Mouse (Mus musculus) small intestine, adult 2 months (tissue): ENCODE results near the gene Psmd3. TPM values are rescaled to one million over a fixed set of nuclear protein-coding genes. Genes with fewer than 3 reads are reported as not detected.
A peak's percentile ranks its signal among the peaks of the same experiment; 100 is the strongest.
"Not testable (repeated sequence)": the region's sequence is repeated elsewhere in the genome, so short reads cannot be mapped to it uniquely, and the experiment has no call there.

Source experiments
- H3K27ac ChIP-seq: fragments of 200-500 bp; 2 replicates; pipeline ENCODE4 v1.5.1; 2012; ENCODE audit warnings: low read depth, low read length, control low read depth, inconsistent platforms; ENCODE audit not compliant: insufficient read depth
- H3K27me3 ChIP-seq: fragments of 200-500 bp; 2 replicates; pipeline ENCODE4 v1.6.1; 2012; ENCODE audit warnings: mild to moderate bottlenecking, moderate library complexity, low read length, inconsistent platforms; ENCODE audit not compliant: control insufficient read depth, insufficient read depth
- H3K36me3 ChIP-seq: fragments of 200-500 bp; 2 replicates; pipeline ENCODE4 v1.6.1; 2012; ENCODE audit warnings: mild to moderate bottlenecking, low read length, control low read depth, inconsistent platforms; ENCODE audit not compliant: control insufficient read depth, insufficient read depth
- H3K4me1 ChIP-seq: fragments of 200-500 bp; 2 replicates; pipeline ENCODE4 v1.6.1; 2012; ENCODE audit warnings: low read length, inconsistent platforms, mixed read lengths; ENCODE audit not compliant: control insufficient read depth, insufficient read depth, insufficient read length
- H3K4me3 ChIP-seq: fragments of 200-500 bp; 2 replicates; pipeline ENCODE4 v1.5.1; 2012; ENCODE audit warnings: low read depth, mild to moderate bottlenecking, control low read depth, inconsistent platforms, low read length, moderate library complexity
- CTCF ChIP-seq: fragments of 200-500 bp; IDR thresholded peaks from 2 replicates; pipeline ENCODE4 v1.5.1; 2012; ENCODE audit warnings: low read depth, mild to moderate bottlenecking, control low read depth, inconsistent platforms, low read length, moderate library complexity, mixed read lengths; ENCODE audit not compliant: insufficient replicate concordance, insufficient read length; ENCODE audit errors: extremely low read depth
- POLR2A ChIP-seq: fragments of 200-500 bp; IDR thresholded peaks from 2 replicates; pipeline ENCODE4 v1.6.1; 2012; ENCODE audit warnings: low read depth, mild to moderate bottlenecking, control low read depth, inconsistent platforms, low read length, moderate library complexity
- WGBS: fragments of 180-500 bp; shearing (Covaris S2); methylation state at CpG from one replicate; pipeline ENCODE4 v1.1.7; 2018; 5-methylcytosine and 5-hydroxymethylcytosine counted together
- polyA plus RNA-seq: library from polyadenylated mRNA; depleted of rRNA; stranded (reverse); fragments of >200 nt; gene quantifications from 2 replicates; pipeline ENCODE4 v1.2.3, GENCODE M21; 2012

The Psmd3 gene
- polyA plus RNA-seq, 1 experiment: 139 TPM

GRCm38 (mm10) chr11:98675829-98676363 lies 6.5 kb upstream of the Psmd3 start:
- TF ChIP-seq CTCF: no peak
- no peak for TF ChIP-seq POLR2A
- Histone ChIP-seq H3K4me1 (no peaks in the 10 kb centered on the region), H3K4me3 (no peak overlapping the region), H3K27ac (no peak overlapping the region), H3K27me3 (no peaks in the 10 kb centered on the region), H3K36me3 (no peaks in the 10 kb centered on the region)
- 30% methylated on average over 7 of the region's 7 CpGs for WGBS

- no peaks in the 10 kb centered on the region for H3K27me3 ChIP-seq
- 92% methylated on average over 1 of the region's 1 CpGs for WGBS
- H3K27ac ChIP-seq: no peak overlapping the region
- H3K4me3 ChIP-seq: no peak overlapping the region
- no peak for TF ChIP-seq POLR2A
- no peak for TF ChIP-seq CTCF
- H3K4me1 ChIP-seq: no peaks in the 10 kb centered on the region
- H3K36me3 ChIP-seq: no peaks in the 10 kb centered on the region
Observed at GRCm38 (mm10) chr11:98680023-98680422, 2.3 kb upstream of the Psmd3 start.

DNA sequence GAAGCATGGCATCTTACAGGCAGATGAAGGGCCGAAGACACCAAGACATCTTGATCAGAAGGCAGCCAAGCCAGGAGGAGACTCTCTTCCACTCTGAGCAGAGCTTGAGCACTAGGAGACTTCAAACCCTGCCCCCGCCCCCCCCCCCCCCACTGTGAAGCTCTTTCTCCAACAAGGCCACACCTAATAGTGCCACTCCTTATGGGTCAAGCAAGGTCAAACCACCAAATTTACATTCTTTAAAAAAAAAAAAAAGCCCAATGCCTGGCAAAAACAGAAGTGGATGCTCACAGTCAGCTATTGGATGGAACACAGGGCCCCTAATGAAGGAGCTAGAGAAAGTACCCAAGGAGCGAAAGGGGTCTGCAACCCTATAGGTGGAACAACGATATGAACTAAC lies 1.8 kb upstream of the Psmd3 start:
- H3K4me3 ChIP-seq, H3K4me1 ChIP-seq, H3K27me3 ChIP-seq, H3K27ac ChIP-seq, H3K36me3 ChIP-seq: not testable (repeated sequence)
- 89% methylated on average over 4 of the region's 4 CpGs for WGBS

GRCm38 (mm10) chr11:98681186-98681585 lies 1.2 kb upstream of the Psmd3 start:
- Histone ChIP-seq H3K4me1 (peaks cover 3% of the 10 kb centered on the region; the same call in 1 of the 2 replicates), H3K4me3 (no peak overlapping the region), H3K27me3 (no peaks in the 10 kb centered on the region), H3K27ac (no peak overlapping the region), H3K36me3 (peaks cover 9% of the 10 kb centered on the region)
- 73% methylated on average over 4 of the region's 4 CpGs for WGBS
- no peak for TF ChIP-seq POLR2A
- TF ChIP-seq CTCF: no peak

DNA sequence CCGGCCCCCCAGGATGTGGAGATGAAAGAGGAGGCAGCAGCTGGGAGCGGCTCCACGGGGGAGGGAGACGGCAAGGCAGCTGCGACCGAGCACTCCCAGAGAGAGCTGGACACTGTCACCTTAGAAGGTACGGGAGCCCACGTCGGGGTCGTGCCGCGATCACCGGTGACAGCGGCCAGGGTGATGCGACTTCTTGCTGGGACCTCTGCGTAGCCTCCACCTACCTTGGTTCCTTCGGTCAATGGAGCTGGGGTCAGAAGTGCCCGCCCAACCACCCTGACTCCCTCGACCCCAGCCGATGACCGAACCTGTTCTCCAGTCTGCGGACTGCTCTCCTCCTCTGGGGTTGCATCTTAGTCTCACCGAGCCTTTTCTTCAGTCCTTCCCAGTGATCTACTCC lies 457 bp downstream of the Psmd3 start:
- Histone ChIP-seq H3K27me3 (no peaks in the 10 kb centered on the region), H3K4me3 (peak overlapping the region; percentile 84), H3K36me3 (peaks cover 19% of the 10 kb centered on the region), H3K27ac (peak overlapping the region; percentile 12), H3K4me1 (peaks cover 3% of the 10 kb centered on the region; the same call in 1 of the 2 replicates)
- under 1% methylated on average over 23 of the region's 23 CpGs for WGBS
- TF ChIP-seq CTCF (no peak), POLR2A (no peak)

GRCm38 (mm10) chr11:98685642-98686041 lies 3.3 kb downstream of the Psmd3 start:
- H3K27me3 ChIP-seq: no peaks in the 10 kb centered on the region
- peaks cover 5% of the 10 kb centered on the region; the same call in 1 of the 2 replicates for H3K4me1 ChIP-seq
- WGBS: 86% methylated on average over 9 of the region's 9 CpGs
- no peak for TF ChIP-seq CTCF
- TF ChIP-seq POLR2A: no peak
- peaks cover 38% of the 10 kb centered on the region for H3K36me3 ChIP-seq
- no peak overlapping the region for H3K27ac ChIP-seq
- no peak overlapping the region for H3K4me3 ChIP-seq

- no peaks in the 10 kb centered on the region for H3K27me3 ChIP-seq
- H3K36me3 ChIP-seq: peaks cover 49% of the 10 kb centered on the region
- 64% methylated on average over 4 of the region's 4 CpGs for WGBS
- TF ChIP-seq CTCF (no peak), POLR2A (no peak)
- peaks cover 5% of the 10 kb centered on the region; the same call in 1 of the 2 replicates for H3K4me1 ChIP-seq
- H3K4me3 ChIP-seq: no peak overlapping the region
- H3K27ac ChIP-seq: no peak overlapping the region
Observed at GRCm38 (mm10) chr11:98686976-98687375, 4.6 kb downstream of the Psmd3 start.
